Mouse (Mus musculus) liver, embryonic 16.5 days (tissue): Measurements from ENCODE around the gene Vmn1r152. TPM values are rescaled to one million over a fixed set of nuclear protein-coding genes. Genes with fewer than 3 reads are reported as not detected.
"Not testable (repeated sequence)": the region's sequence is repeated elsewhere in the genome, so short reads cannot be mapped to it uniquely, and the experiment has no call there.

Experiments
- ATAC-seq: fragments of 200-750 bp; cut with Nextera tagmentation; 2 replicates; pipeline ENCODE4 v1.8.0; 2017; ENCODE audit warnings: low read depth, mild to moderate bottlenecking, moderate number of reproducible peaks, moderate library complexity
- H3K27ac ChIP-seq: fragments of 300-500 bp; sonication (generic); 2 replicates; pipeline ENCODE4 v1.5.1; 2014; ENCODE audit warnings: mild to moderate bottlenecking, low read length
- H3K27me3 ChIP-seq: fragments of 300-500 bp; sonication (generic); 2 replicates; pipeline ENCODE4 v1.6.1; 2014; ENCODE audit warnings: low read depth, low read length, mixed read lengths; ENCODE audit not compliant: control insufficient read depth, insufficient read depth
- H3K36me3 ChIP-seq: fragments of 300-500 bp; sonication (generic); 2 replicates; pipeline ENCODE4 v1.6.1; 2014; ENCODE audit warnings: mild to moderate bottlenecking; ENCODE audit not compliant: control insufficient read depth, insufficient read depth
- H3K4me1 ChIP-seq: fragments of 300-500 bp; sonication (generic); 2 replicates; pipeline ENCODE4 v1.6.1; 2014; ENCODE audit warnings: low read depth, low read length, mixed read lengths; ENCODE audit not compliant: control insufficient read depth
- H3K4me2 ChIP-seq: fragments of 300-500 bp; sonication (generic); 2 replicates; pipeline ENCODE4 v1.6.1; 2014; ENCODE audit warnings: low read depth, low read length, mixed read lengths
- H3K4me3 ChIP-seq: fragments of 300-500 bp; sonication (generic); 2 replicates; pipeline ENCODE4 v1.5.1; 2014; ENCODE audit warnings: low read depth, mild to moderate bottlenecking, low read length
- H3K9ac ChIP-seq: fragments of 300-500 bp; sonication (generic); 2 replicates; pipeline ENCODE4 v1.6.1; 2014; ENCODE audit warnings: low read depth, low read length
- H3K9me3 ChIP-seq: fragments of 300-500 bp; sonication (generic); replicated peaks from 2 replicates; pipeline ENCODE4 v1.6.1; 2016; ENCODE audit warnings: low read length; ENCODE audit not compliant: control insufficient read depth
- WGBS: fragments of 180-500 bp; shearing (Covaris S2); extraction: QIAGEN DNeasy Blood & Tissue Kit; methylation state at CpG from one replicate; pipeline ENCODE4 v1.1.7; 2014; ENCODE audit not compliant: insufficient replicate concordance; 5-methylcytosine and 5-hydroxymethylcytosine counted together
- polyA plus RNA-seq: library from polyadenylated mRNA; unstranded; fragments of >200 nt; fragmentation: Nextera tagmentation; extraction: Ambion mirVana; gene quantifications from 2 replicates; pipeline ENCODE4 v1.2.1, GENCODE M21; 2015

The Vmn1r152 gene
- not detected in 2 replicates for polyA plus RNA-seq

- not testable (repeated sequence) for H3K4me2 ChIP-seq, H3K27ac ChIP-seq, H3K9me3 ChIP-seq, H3K36me3 ChIP-seq, ATAC-seq, H3K9ac ChIP-seq, H3K4me1 ChIP-seq, H3K27me3 ChIP-seq, H3K4me3 ChIP-seq
- no CpG with 5 or more reads among the region's 3 CpGs for WGBS
These were observed at the start of gene Vmn1r152 for GRCm38 (mm10) chr7:22522667-22523066. TSS of gene Vmn1r152 (plus strand) at chr7:22522967.

- not testable (repeated sequence) for H3K27ac ChIP-seq, ATAC-seq, H3K4me3 ChIP-seq, H3K9ac ChIP-seq, H3K27me3 ChIP-seq, H3K9me3 ChIP-seq, H3K4me2 ChIP-seq, H3K36me3 ChIP-seq, H3K4me1 ChIP-seq
- 13% methylated on average over 1 of the region's 3 CpGs for WGBS
These were observed 23.2 kb upstream of the Vmn1r152 start, which contains the start of gene Vmn1r151 for GRCm38 (mm10) chr7:22499578-22499977. TSS of gene Vmn1r151 (minus strand) at chr7:22499678.

GRCm38 (mm10) chr7:22534787-22535186 is 12.0 kb downstream of the Vmn1r152 start, which contains the start of gene Gm8677:
TSS of gene Gm8677 (minus strand) at chr7:22534887.
- H3K4me1 ChIP-seq, H3K36me3 ChIP-seq, H3K4me3 ChIP-seq, H3K4me2 ChIP-seq, H3K9ac ChIP-seq, H3K27me3 ChIP-seq, ATAC-seq, H3K27ac ChIP-seq, H3K9me3 ChIP-seq: not testable (repeated sequence)
- no CpG with 5 or more reads among the region's 1 CpGs for WGBS

GRCm38 (mm10) chr7:22565243-22565642 is 42.5 kb downstream of the Vmn1r152 start, which contains the start of gene Gm4201:
TSS of gene Gm4201 (minus strand) at chr7:22565343.
- H3K27me3 ChIP-seq, H3K4me3 ChIP-seq, H3K9me3 ChIP-seq, H3K4me2 ChIP-seq, H3K4me1 ChIP-seq, ATAC-seq, H3K9ac ChIP-seq, H3K27ac ChIP-seq, H3K36me3 ChIP-seq: not testable (repeated sequence)
- WGBS = no CpG with 5 or more reads among the region's 3 CpGs

Other genes starting within 250 kb of the Vmn1r152 start
- gene Gm4187, start 193.2 kb upstream of the Vmn1r152 start, polyA plus RNA-seq = not detected in 2 replicates
- not detected in 2 replicates for gene Gm8660, start 151.9 kb upstream of the Vmn1r152 start, polyA plus RNA-seq
- gene Vmn1r148, start 109.4 kb upstream of the Vmn1r152 start, polyA plus RNA-seq = not detected in 2 replicates
- not detected in 2 replicates for gene Vmn1r149, start 84.7 kb upstream of the Vmn1r152 start, polyA plus RNA-seq
- gene Gm10665, start 58.9 kb upstream of the Vmn1r152 start, polyA plus RNA-seq = not detected in 2 replicates
- not detected in 2 replicates for gene Vmn1r151, start 23.3 kb upstream of the Vmn1r152 start, polyA plus RNA-seq
- not detected in 2 replicates for gene Gm8677, start 11.9 kb downstream of the Vmn1r152 start, polyA plus RNA-seq
- not detected in 2 replicates for gene Gm4201, start 42.4 kb downstream of the Vmn1r152 start, polyA plus RNA-seq
- not detected in 2 replicates for gene Gm4565, start 65.2 kb downstream of the Vmn1r152 start, polyA plus RNA-seq
- not detected in 2 replicates for gene Vmn1r155, start 135.1 kb downstream of the Vmn1r152 start, polyA plus RNA-seq
- not detected in 2 replicates for gene Gm8693, start 169.3 kb downstream of the Vmn1r152 start, polyA plus RNA-seq
- not detected in 2 replicates for gene Gm4567, start 196.7 kb downstream of the Vmn1r152 start, polyA plus RNA-seq
- not detected in 2 replicates for gene Vmn1r157, start 238.7 kb downstream of the Vmn1r152 start, polyA plus RNA-seq